Mouse (Mus musculus): ENCODE data around the gene Xkr8. TPM values are rescaled to one million over a fixed set of nuclear protein-coding genes. Genes with fewer than 3 reads are reported as not detected.
"Not testable (repeated sequence)": the region's sequence is repeated elsewhere in the genome, so short reads cannot be mapped to it uniquely, and the experiment has no call there.

Gene Xkr8
- polyA plus RNA-seq, 1 experiment from 2014 or later: 2.5 TPM

DNA sequence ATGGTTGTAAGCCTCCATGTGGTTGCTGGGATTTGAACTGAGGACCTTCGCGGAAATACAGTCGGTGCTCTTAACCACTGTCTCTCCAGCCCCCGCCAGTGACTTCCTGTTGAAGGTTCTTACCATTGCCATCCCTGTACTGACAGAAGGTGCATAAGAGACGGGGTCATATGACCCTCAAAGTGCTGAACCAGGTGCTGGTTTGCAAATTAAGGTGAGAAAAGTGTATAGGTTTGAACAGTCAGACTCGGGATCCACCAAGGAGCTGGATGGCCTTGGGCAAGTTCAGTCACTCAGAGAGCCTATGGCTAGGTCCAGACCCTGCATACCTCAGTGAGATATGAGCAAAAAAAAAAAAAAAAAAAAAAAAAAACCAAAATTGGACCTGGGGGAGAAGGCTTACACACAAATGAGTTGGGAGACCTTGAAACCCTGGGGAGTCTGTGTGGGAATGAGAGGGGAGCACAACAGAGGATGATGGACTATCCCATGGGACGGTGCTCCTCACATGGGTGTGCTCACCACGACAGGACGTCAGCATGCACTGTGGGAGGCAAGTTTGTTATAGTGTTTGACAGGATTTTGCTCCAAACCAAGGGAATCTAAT lies 14.7 kb upstream of the Xkr8 start:
- H3K4me1 ChIP-seq (replicated peaks; ENCODE audit: control insufficient read depth, insufficient read depth): no peaks in the 10 kb centered on the region
- H3K9me3 ChIP-seq (ENCODE audit: control insufficient read depth, low read length): no peaks in the 10 kb centered on the region
- peak overlapping the region; percentile 78 for H3K27ac ChIP-seq (replicated peaks)

DNA sequence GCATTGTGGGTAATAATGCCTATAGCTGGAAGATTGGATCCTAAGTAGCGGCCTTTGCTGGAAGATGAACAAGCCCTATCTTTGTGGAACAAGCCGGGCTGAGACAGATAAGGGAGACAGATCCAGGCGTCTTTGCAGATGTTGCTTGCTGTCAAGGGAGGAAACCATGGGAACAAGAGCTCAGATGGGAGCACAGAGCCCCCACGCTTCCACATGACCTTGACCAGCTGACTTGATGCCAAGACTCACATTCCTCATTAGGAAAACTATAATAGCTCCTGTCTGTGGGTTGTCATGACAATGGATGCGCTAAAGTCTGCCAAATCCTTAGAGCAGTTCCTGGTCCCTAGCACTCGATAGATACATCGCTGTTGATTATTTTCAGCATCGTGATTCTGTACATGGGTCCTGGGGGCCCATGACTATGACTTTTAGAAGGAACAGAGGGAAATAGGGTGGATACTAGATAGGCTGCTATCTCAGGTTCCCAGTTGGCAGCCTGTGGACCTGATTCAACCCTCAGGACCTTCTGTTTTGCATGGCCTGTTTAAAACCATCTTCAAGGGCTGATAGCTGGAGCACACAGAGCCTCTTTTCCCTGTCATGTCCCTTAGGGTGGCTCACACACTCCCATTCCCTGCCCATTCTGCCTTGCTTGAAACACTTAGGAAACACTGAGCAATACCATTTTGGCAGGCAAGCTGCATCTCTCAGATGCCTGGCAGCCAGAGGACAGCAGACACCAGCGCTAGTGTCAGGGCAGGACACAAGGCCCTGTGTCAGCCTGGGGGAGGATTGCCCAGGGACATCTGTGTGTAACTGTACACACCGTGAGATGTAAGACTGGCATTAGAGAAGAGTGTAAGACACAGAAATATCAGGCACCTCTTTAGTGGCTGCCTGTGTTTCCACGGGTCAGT lies 11.9 kb upstream of the Xkr8 start:
- ATAC-seq (ENCODE audit: low FRiP score, low TSS enrichment) (no peak), DNase-seq (ENCODE audit: low spot score) (no peak)
- TF ChIP-seq CTCF (IDR thresholded peaks at IDR 0.05; ENCODE audit: low read depth) (no peak), EP300 (optimal IDR thresholded peaks at IDR 0.05) (no peak)
- Histone ChIP-seq H3K4me1 (replicated peaks; ENCODE audit: control insufficient read depth, insufficient read depth) (no peaks in the 10 kb centered on the region), H3K27me3 (ENCODE audit: control insufficient read depth, insufficient read depth, low read length) (no peaks in the 10 kb centered on the region), H3K9me3 (ENCODE audit: control insufficient read depth, low read length) (no peaks in the 10 kb centered on the region), H3K4me3 (ENCODE audit: low read depth, low read length) (no peak overlapping the region), H3K4me2 (replicated peaks; ENCODE audit: low read depth) (no peak overlapping the region), H3K9ac (ENCODE audit: low read length) (no peak overlapping the region), H3K36me3 (ENCODE audit: control insufficient read depth, insufficient read depth, low read length) (no peaks in the 10 kb centered on the region), H3K27ac (replicated peaks) (no peak overlapping the region)
- whole genome bisulfite sequencing: 72% methylated on average over 11 of the region's 11 CpGs

More for the DNA sequence above, 14.7 kb upstream of the Xkr8 start:
- DNase-seq (ENCODE audit: low spot score) (no peak), ATAC-seq (ENCODE audit: low FRiP score, low TSS enrichment) (no peak)
- H3K9ac ChIP-seq (ENCODE audit: low read length): no peak overlapping the region
- 83% methylated on average over 9 of the region's 9 CpGs for WGBS
- H3K4me3 ChIP-seq (ENCODE audit: low read depth, low read length): no peak overlapping the region
- TF ChIP-seq EP300 (optimal IDR thresholded peaks at IDR 0.05) (no peak), CTCF (IDR thresholded peaks at IDR 0.05; ENCODE audit: low read depth) (no peak)
- H3K27me3 ChIP-seq (ENCODE audit: control insufficient read depth, insufficient read depth, low read length): no peaks in the 10 kb centered on the region
- no peak overlapping the region for H3K4me2 ChIP-seq (replicated peaks; ENCODE audit: low read depth)
- H3K36me3 ChIP-seq (ENCODE audit: control insufficient read depth, insufficient read depth, low read length): no peaks in the 10 kb centered on the region

DNA sequence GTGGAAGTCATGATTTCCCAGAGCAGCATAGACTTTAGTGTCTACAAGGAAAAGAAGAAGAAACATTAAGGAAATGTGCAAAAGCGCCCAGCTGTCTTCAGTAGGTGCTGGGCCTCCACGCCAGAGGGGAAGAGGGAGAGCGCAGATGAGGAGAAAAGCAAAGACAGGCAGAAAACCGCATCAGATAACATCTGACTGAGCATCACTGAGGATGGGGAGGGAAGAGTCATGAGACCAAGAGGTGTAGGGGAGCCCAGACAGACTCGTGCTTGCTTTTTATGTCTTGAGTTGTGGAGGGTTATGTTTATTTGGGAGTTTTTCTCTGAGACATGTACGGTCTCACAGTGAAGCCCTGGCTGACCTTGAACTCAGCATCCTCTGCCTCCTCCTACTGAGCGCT lies 9.1 kb upstream of the Xkr8 start:
- H3K27me3 ChIP-seq (ENCODE audit: control insufficient read depth, insufficient read depth, low read length): no peaks in the 10 kb centered on the region
- H3K4me3 ChIP-seq (ENCODE audit: low read depth, low read length): no peak overlapping the region
- ATAC-seq (ENCODE audit: low FRiP score, low TSS enrichment): no peak
- H3K9ac ChIP-seq (ENCODE audit: low read length): no peak overlapping the region
- 88% methylated on average over 7 of the region's 7 CpGs for WGBS
- no peaks in the 10 kb centered on the region for H3K36me3 ChIP-seq (ENCODE audit: control insufficient read depth, insufficient read depth, low read length)
- H3K4me1 ChIP-seq (replicated peaks; ENCODE audit: control insufficient read depth, insufficient read depth): no peaks in the 10 kb centered on the region
- no peaks in the 10 kb centered on the region for H3K9me3 ChIP-seq (ENCODE audit: control insufficient read depth, low read length)
- TF ChIP-seq EP300 (optimal IDR thresholded peaks at IDR 0.05) (no peak), CTCF (IDR thresholded peaks at IDR 0.05; ENCODE audit: low read depth) (no peak)
- no peak for DNase-seq (ENCODE audit: low spot score)
- H3K27ac ChIP-seq (replicated peaks): no peak overlapping the region
- no peak overlapping the region for H3K4me2 ChIP-seq (replicated peaks; ENCODE audit: low read depth)

DNA sequence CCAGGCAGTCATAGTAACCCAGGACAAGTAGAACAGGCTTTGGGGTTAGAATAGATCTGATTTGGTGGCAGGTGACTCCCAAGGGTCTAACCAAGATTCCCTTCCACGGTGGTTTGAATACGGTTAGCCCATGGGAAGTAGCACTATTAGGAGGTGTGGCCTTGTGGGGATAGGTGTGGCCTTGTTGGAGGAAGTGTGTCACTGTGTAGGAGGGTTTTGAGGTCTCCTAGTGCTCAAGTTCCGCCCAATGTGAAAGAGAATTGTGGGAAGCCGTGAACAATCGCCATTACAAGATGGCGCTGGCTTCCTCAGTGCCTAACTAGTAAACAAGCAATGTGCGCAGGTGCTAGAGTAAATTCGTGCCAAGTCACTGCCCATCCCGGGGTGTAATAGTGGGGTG lies 4.8 kb upstream of the Xkr8 start:
- H3K36me3 ChIP-seq (ENCODE audit: control insufficient read depth, insufficient read depth, low read length); H3K27me3 ChIP-seq (ENCODE audit: control insufficient read depth, insufficient read depth, low read length); DNase-seq (ENCODE audit: low spot score); H3K9me3 ChIP-seq (ENCODE audit: control insufficient read depth, low read length); H3K4me3 ChIP-seq (ENCODE audit: low read depth, low read length); H3K27ac ChIP-seq (replicated peaks); H3K9ac ChIP-seq (ENCODE audit: low read length); H3K4me1 ChIP-seq (replicated peaks; ENCODE audit: control insufficient read depth, insufficient read depth); H3K4me2 ChIP-seq (replicated peaks; ENCODE audit: low read depth); ATAC-seq (ENCODE audit: low FRiP score, low TSS enrichment): not testable (repeated sequence)
- WGBS: 90% methylated on average over 9 of the region's 9 CpGs

DNA sequence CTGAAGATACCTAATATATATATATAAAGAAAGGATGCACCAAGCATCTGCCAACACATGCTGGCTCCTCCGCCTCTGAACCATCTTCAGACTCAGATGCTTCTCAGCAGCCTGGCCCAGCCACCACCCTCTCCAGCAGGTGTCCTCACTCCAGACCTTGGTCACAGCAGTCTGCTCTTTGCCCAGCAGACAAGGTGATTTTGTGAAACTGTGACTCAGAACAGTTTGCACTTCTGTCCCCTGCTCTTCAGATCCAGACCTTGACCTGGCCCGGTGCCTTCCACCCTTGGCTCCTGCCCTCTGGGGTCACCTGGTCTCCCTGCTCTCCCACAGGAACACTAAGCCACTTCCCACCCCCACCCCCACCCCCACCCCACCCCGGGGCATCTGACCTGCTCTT lies 3.5 kb upstream of the Xkr8 start:
- Histone ChIP-seq H3K36me3 (ENCODE audit: control insufficient read depth, insufficient read depth, low read length) (no peaks in the 10 kb centered on the region), H3K9me3 (ENCODE audit: control insufficient read depth, low read length) (no peaks in the 10 kb centered on the region), H3K4me1 (replicated peaks; ENCODE audit: control insufficient read depth, insufficient read depth) (no peaks in the 10 kb centered on the region), H3K4me3 (ENCODE audit: low read depth, low read length) (no peak overlapping the region), H3K4me2 (replicated peaks; ENCODE audit: low read depth) (no peak overlapping the region), H3K9ac (ENCODE audit: low read length) (no peak overlapping the region), H3K27ac (replicated peaks) (no peak overlapping the region), H3K27me3 (ENCODE audit: control insufficient read depth, insufficient read depth, low read length) (no peaks in the 10 kb centered on the region)
- 39% methylated on average over 3 of the region's 3 CpGs for WGBS
- peak; percentile 40 for TF ChIP-seq CTCF (IDR thresholded peaks at IDR 0.05; ENCODE audit: low read depth)
- no peak for TF ChIP-seq EP300 (optimal IDR thresholded peaks at IDR 0.05)
- DNase-seq (ENCODE audit: low spot score): no peak
- ATAC-seq (ENCODE audit: low FRiP score, low TSS enrichment): no peak; the same call in 1 of the 2 replicates

DNA sequence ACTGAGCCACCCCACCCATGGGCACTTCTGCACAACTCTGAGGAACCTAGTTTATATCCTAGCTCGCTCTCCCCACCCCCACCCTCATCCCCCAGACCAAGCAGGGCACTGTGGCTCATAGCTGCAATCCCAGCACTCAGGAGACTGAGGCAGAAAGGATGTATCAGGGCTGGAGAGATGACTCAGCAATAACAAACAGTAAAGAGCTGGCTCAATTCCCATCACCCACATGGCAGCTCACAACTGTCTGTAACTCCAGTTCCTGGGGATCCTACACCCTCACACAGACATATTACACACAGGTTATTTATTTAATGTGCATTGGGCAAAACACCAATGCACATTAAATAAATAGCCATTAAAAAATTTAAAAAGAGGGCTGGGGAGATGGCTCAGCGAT lies 3.0 kb upstream of the Xkr8 start:
- no peak overlapping the region for H3K4me3 ChIP-seq (ENCODE audit: low read depth, low read length)
- H3K27me3 ChIP-seq (ENCODE audit: control insufficient read depth, insufficient read depth, low read length): no peaks in the 10 kb centered on the region
- no peak overlapping the region for H3K4me2 ChIP-seq (replicated peaks; ENCODE audit: low read depth)
- 84% methylated on average over 2 of the region's 2 CpGs for WGBS
- no peaks in the 10 kb centered on the region for H3K9me3 ChIP-seq (ENCODE audit: control insufficient read depth, low read length)
- TF ChIP-seq CTCF (IDR thresholded peaks at IDR 0.05; ENCODE audit: low read depth): no peak
- TF ChIP-seq EP300 (optimal IDR thresholded peaks at IDR 0.05): no peak
- H3K9ac ChIP-seq (ENCODE audit: low read length): no peak overlapping the region
- no peaks in the 10 kb centered on the region for H3K36me3 ChIP-seq (ENCODE audit: control insufficient read depth, insufficient read depth, low read length)
- no peak for DNase-seq (ENCODE audit: low spot score)
- H3K27ac ChIP-seq (replicated peaks): no peak overlapping the region
- H3K4me1 ChIP-seq (replicated peaks; ENCODE audit: control insufficient read depth, insufficient read depth): no peaks in the 10 kb centered on the region
- no peak for ATAC-seq (ENCODE audit: low FRiP score, low TSS enrichment)

Data from stomach, postnatal 0 days (tissue).